Mouse (Mus musculus): Measurements from ENCODE around the gene Olfr331.

DNA sequence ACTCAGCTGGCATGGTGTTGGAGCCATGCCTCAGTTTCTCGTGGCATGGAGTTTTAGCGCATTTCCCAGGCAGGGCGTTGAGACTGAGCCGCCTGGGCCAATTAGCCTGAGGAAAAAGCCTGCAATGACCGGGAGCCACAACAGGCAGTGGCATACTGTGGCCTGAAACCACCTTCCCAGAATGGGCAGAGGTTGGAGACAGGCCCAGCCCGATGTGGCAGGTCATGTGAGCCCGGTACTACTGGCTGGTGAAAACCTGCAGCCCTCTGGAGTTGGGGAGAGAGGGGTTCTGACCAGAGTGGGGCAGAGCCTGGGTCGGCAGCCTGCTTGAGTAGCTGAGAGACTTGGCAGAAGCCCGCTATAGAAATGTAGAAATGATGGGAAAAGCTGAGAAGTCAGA, 3.6 kb downstream of the Olfr331 start:
- TF ChIP-seq CTCF (IDR thresholded peaks at IDR 0.05; ENCODE audit: control insufficient read depth, insufficient read depth, insufficient read length) (no peak), USF1 (IDR thresholded peaks at IDR 0.05; ENCODE audit: low read depth) (no peak), FOSL1 (IDR thresholded peaks at IDR 0.05; ENCODE audit: insufficient read depth, low read length, poor library complexity, severe bottlenecking) (no peak), MAX (IDR thresholded peaks at IDR 0.05) (no peak), MYOD1 (IDR thresholded peaks at IDR 0.05; ENCODE audit: control insufficient read depth, insufficient read length, low read depth) (no peak), CEBPB (IDR thresholded peaks at IDR 0.05; ENCODE audit: low read depth) (no peak)
